Mouse (Mus musculus): ENCODE results near the gene Ago3. TPM values are rescaled to one million over a fixed set of nuclear protein-coding genes. Genes with fewer than 3 reads are reported as not detected.

Ago3 gene
- polyA plus RNA-seq, 1 experiment: not detected

DNA sequence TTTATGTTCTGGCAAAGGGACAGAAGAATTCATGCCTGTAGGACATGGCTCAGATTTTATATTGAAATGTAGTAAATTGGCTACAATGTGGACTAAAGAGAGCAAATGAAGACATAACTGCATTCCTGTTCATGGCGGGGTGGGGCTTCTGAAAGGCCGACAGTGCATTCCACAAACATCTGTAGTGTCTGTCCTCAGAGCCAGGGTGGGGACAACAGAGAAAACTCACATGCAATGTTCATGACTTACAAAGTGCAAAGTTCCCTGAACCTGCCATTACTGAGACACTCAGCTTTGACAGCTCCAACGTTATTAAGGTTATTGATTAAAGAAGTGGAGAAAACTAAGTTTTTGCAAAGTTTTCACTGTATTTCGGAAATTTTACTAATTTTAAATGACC is 85.9 kb downstream of the Ago3 start:
- TF ChIP-seq CTCF (IDR thresholded peaks at IDR 0.05; ENCODE audit: insufficient read depth, low read depth, low read length) (no peak), POLR2A (IDR thresholded peaks at IDR 0.05; ENCODE audit: insufficient read depth, low read depth, low read length) (no peak)
- Histone ChIP-seq H3K27ac (ENCODE audit: insufficient read depth, low read depth, low read length) (no peak overlapping the region), H3K4me3 (ENCODE audit: insufficient read depth, low read depth, low read length) (no peak overlapping the region), H3K4me1 (ENCODE audit: control insufficient read depth, insufficient read depth, low read length) (no peaks in the 10 kb centered on the region)
- WGBS: 81% methylated on average over 4 of the region's 4 CpGs

GRCm38 (mm10) chr4:126339461-126339860 is 89.9 kb downstream of the Ago3 start:
- TF ChIP-seq CTCF (IDR thresholded peaks at IDR 0.05; ENCODE audit: insufficient read depth, low read depth, low read length) (no peak), POLR2A (IDR thresholded peaks at IDR 0.05; ENCODE audit: insufficient read depth, low read depth, low read length) (no peak)
- WGBS: 53% methylated on average over 4 of the region's 4 CpGs
- Histone ChIP-seq H3K4me3 (ENCODE audit: insufficient read depth, low read depth, low read length) (no peak overlapping the region), H3K27ac (ENCODE audit: insufficient read depth, low read depth, low read length) (no peak overlapping the region), H3K4me1 (ENCODE audit: control insufficient read depth, insufficient read depth, low read length) (no peaks in the 10 kb centered on the region)

- Histone ChIP-seq H3K4me1 (ENCODE audit: control insufficient read depth, insufficient read depth, low read length) (no peaks in the 10 kb centered on the region), H3K27ac (ENCODE audit: insufficient read depth, low read depth, low read length) (no peak overlapping the region), H3K4me3 (ENCODE audit: insufficient read depth, low read depth, low read length) (no peak overlapping the region)
- TF ChIP-seq CTCF (IDR thresholded peaks at IDR 0.05; ENCODE audit: insufficient read depth, low read depth, low read length) (no peak), POLR2A (IDR thresholded peaks at IDR 0.05; ENCODE audit: insufficient read depth, low read depth, low read length) (no peak)
- WGBS: 55% methylated on average over 3 of the region's 3 CpGs
These were observed 97.0 kb downstream of the Ago3 start for GRCm38 (mm10) chr4:126332358-126332757.

GRCm38 (mm10) chr4:126331751-126332150 is 97.6 kb downstream of the Ago3 start:
- Histone ChIP-seq H3K4me1 (ENCODE audit: control insufficient read depth, insufficient read depth, low read length) (no peaks in the 10 kb centered on the region), H3K27ac (ENCODE audit: insufficient read depth, low read depth, low read length) (no peak overlapping the region), H3K4me3 (ENCODE audit: insufficient read depth, low read depth, low read length) (no peak overlapping the region)
- WGBS: 70% methylated on average over 1 of the region's 1 CpGs
- TF ChIP-seq POLR2A (IDR thresholded peaks at IDR 0.05; ENCODE audit: insufficient read depth, low read depth, low read length) (no peak), CTCF (IDR thresholded peaks at IDR 0.05; ENCODE audit: insufficient read depth, low read depth, low read length) (no peak)

DNA sequence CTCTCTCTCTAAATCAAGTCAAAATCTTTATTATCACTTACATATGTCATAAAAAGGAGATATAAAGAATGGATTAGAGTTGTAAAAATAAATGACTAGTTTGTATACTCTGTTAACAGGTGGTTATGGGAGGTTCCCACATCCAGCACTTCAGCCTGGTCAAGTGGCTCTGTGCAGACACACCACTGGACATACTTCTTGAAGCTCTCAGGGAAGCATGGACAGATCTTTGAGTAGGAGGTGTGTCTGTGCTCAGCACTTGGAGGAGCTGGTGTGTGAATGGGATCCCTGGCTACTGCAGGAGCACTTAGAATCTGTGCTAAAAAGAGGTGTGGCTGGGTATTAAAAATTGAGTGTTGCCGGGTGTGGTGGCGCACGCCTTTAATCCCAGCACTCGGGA is 99.1 kb downstream of the Ago3 start:
- Histone ChIP-seq H3K4me3 (ENCODE audit: insufficient read depth, low read depth, low read length) (no peak overlapping the region), H3K27ac (ENCODE audit: insufficient read depth, low read depth, low read length) (no peak overlapping the region), H3K4me1 (ENCODE audit: control insufficient read depth, insufficient read depth, low read length) (peaks cover 3% of the 10 kb centered on the region; the same call in 1 of the 2 replicates)
- 94% methylated on average over 4 of the region's 4 CpGs for WGBS
- TF ChIP-seq POLR2A (IDR thresholded peaks at IDR 0.05; ENCODE audit: insufficient read depth, low read depth, low read length) (no peak), CTCF (IDR thresholded peaks at IDR 0.05; ENCODE audit: insufficient read depth, low read depth, low read length) (no peak)

DNA sequence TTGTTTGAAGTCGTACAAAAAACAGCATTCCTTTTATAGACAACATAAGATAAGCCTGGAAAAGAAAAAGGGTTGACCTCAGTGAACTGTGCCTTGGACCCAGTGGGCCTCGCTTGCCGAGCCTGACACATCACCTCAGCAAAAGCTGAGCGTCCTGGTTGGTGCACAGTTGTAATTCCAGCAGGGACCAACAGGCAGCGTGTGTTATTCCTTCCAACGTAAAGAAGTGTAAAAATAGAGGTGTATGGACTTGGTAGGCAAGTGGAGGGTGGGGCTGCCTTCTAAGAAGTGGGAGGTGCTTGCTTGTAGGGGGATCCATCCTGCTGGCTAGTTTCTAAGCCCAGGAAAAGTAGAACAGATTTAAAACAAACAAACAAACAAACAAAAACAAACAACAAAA is 103.3 kb downstream of the Ago3 start:
- no peak overlapping the region for H3K4me3 ChIP-seq (ENCODE audit: insufficient read depth, low read depth, low read length)
- H3K4me1 ChIP-seq (ENCODE audit: control insufficient read depth, insufficient read depth, low read length): peaks cover 13% of the 10 kb centered on the region; the same call in 1 of the 2 replicates
- no peak overlapping the region for H3K27ac ChIP-seq (ENCODE audit: insufficient read depth, low read depth, low read length)
- WGBS: 44% methylated on average over 6 of the region's 6 CpGs
- TF ChIP-seq CTCF (IDR thresholded peaks at IDR 0.05; ENCODE audit: insufficient read depth, low read depth, low read length): no peak
- TF ChIP-seq POLR2A (IDR thresholded peaks at IDR 0.05; ENCODE audit: insufficient read depth, low read depth, low read length): no peak

DNA sequence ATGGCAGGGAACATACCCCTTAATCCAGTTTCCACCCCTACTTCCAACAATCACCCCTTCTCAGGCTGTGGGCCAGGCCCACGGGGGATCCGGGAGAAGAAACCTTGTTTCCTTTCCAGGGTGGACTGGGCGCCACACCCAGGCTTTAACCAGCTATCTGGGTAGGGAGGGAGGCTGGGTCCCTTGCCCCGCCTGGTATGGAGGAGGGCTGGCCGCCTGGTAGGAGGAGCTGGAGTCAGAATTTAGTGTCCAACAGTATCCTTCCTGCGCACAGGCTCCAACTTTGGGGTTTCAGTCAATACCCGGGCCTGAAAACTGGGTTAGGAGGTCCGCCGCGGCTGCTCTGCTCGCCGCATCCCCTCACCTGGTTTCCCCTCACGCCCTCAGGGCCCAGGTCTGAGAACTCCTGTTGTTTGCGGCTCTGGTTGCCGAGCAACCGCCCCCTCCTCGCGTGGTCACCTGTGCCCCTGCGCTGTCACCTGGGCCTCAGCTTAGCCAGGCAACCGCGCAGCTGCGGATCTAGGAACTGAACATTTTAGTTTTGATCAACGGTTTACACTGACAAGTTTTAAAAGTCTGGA is 104.0 kb downstream of the Ago3 start, which contains the start of gene Tekt2:
Gene Tekt2, minus strand, starts transcription at position 408 of the 581 bp plus-strand sequence.
- Histone ChIP-seq H3K4me1 (ENCODE audit: control insufficient read depth, insufficient read depth, low read length) (peaks cover 13% of the 10 kb centered on the region; the same call in 1 of the 2 replicates), H3K27ac (ENCODE audit: insufficient read depth, low read depth, low read length) (no peak within 1 kb of the TSS), H3K4me3 (ENCODE audit: insufficient read depth, low read depth, low read length) (no peak within 1 kb of the TSS)
- no peak for TF ChIP-seq POLR2A (IDR thresholded peaks at IDR 0.05; ENCODE audit: insufficient read depth, low read depth, low read length)
- no peak for TF ChIP-seq CTCF (IDR thresholded peaks at IDR 0.05; ENCODE audit: insufficient read depth, low read depth, low read length)
- WGBS: 32% methylated on average over 23 of the region's 23 CpGs

DNA sequence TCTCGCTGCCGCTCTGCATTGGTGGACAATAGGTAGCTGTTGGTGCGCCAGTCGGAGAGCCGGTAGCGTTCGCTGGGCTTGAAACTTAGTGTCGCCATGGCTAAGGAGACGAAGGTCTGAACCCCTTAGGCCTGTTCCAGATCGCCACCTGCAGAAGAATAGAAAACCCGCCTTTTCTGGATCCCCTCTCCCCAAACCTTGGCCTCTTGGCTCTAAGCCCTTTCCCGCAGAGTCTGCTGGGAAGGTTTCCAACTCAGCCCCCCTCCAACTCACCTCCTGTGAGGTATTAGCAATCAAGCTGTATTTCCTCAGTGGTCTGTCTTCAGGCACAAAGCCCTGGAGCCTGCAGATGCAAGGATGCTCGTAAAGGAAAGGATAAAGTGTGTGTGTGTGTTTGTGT is 104.5 kb downstream of the Ago3 start:
- H3K27ac ChIP-seq (ENCODE audit: insufficient read depth, low read depth, low read length): no peak overlapping the region
- no peak overlapping the region for H3K4me3 ChIP-seq (ENCODE audit: insufficient read depth, low read depth, low read length)
- H3K4me1 ChIP-seq (ENCODE audit: control insufficient read depth, insufficient read depth, low read length): peaks cover 13% of the 10 kb centered on the region; the same call in 1 of the 2 replicates
- TF ChIP-seq CTCF (IDR thresholded peaks at IDR 0.05; ENCODE audit: insufficient read depth, low read depth, low read length) (no peak), POLR2A (IDR thresholded peaks at IDR 0.05; ENCODE audit: insufficient read depth, low read depth, low read length) (no peak)
- WGBS: 42% methylated on average over 13 of the region's 13 CpGs

DNA sequence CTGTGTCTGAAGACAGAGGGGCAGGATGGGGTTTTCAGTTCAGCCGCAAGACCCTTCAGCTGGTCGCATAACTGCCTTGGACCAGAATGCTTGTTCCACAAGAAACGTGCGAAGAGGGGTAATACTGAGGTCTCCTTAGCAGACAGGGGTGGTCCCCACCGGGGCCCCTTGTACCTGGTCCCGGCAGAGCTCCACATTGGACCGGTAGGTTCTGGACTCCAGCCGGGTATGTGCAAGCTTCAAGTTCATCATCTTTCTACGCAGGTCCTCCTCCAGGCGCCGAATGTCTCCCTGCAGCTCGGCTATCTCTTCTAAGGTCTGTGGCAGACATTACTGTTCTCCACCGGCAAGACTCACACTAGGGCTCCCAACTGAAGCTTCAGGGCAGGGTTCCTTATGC is 106.7 kb downstream of the Ago3 start:
- H3K4me3 ChIP-seq (ENCODE audit: insufficient read depth, low read depth, low read length): no peak overlapping the region
- no peak overlapping the region for H3K27ac ChIP-seq (ENCODE audit: insufficient read depth, low read depth, low read length)
- H3K4me1 ChIP-seq (ENCODE audit: control insufficient read depth, insufficient read depth, low read length): peaks cover 13% of the 10 kb centered on the region; the same call in 1 of the 2 replicates
- 96% methylated on average over 13 of the region's 13 CpGs for WGBS
- TF ChIP-seq POLR2A (IDR thresholded peaks at IDR 0.05; ENCODE audit: insufficient read depth, low read depth, low read length) (no peak), CTCF (IDR thresholded peaks at IDR 0.05; ENCODE audit: insufficient read depth, low read depth, low read length) (no peak)

Measured in olfactory bulb, adult 2 months (tissue).